Mouse (Mus musculus) myocyte (in vitro differentiated cells): ENCODE measurements around the gene Tmem63c.

Source experiments
- E2F4 ChIP-seq: IDR thresholded peaks from one replicate; pipeline ENCODE4 v1.6.1; 2011; ENCODE audit warnings: mild to moderate bottlenecking, control low read depth, moderate library complexity; ENCODE audit not compliant: insufficient read depth
- MYOD1 ChIP-seq, 3 experiments: IDR thresholded peaks; one replicate each; pipeline ENCODE4 v1.6.1; 2011; ENCODE audit warnings: control low read depth in 2 of 3, low read depth in 2 of 3, mild to moderate bottlenecking in 2 of 3, moderate library complexity in 1 of 3; ENCODE audit not compliant: insufficient read length in 2 of 3, control insufficient read depth in 1 of 3
- POLR2A ChIP-seq: IDR thresholded peaks from one replicate; pipeline ENCODE4 v1.6.1; 2011; ENCODE audit warnings: low read depth, mild to moderate bottlenecking, control low read depth, moderate library complexity; ENCODE audit not compliant: insufficient read length
- POLR2AphosphoS2 ChIP-seq: IDR thresholded peaks from one replicate; pipeline ENCODE4 v1.6.1; 2011; ENCODE audit warnings: low read depth, control low read depth; ENCODE audit not compliant: insufficient read length
- REST ChIP-seq: IDR thresholded peaks from one replicate; pipeline ENCODE4 v1.6.1; 2011; ENCODE audit warnings: mild to moderate bottlenecking, control low read depth, moderate library complexity; ENCODE audit not compliant: insufficient read depth, insufficient read length
- SRF ChIP-seq: IDR thresholded peaks from one replicate; pipeline ENCODE4 v1.6.1; 2011; ENCODE audit warnings: low read depth; ENCODE audit not compliant: control insufficient read depth, insufficient read length
- USF1 ChIP-seq: IDR thresholded peaks from one replicate; pipeline ENCODE4 v1.6.1; 2011; ENCODE audit warnings: low read depth, mild to moderate bottlenecking, control low read depth, moderate library complexity

DNA sequence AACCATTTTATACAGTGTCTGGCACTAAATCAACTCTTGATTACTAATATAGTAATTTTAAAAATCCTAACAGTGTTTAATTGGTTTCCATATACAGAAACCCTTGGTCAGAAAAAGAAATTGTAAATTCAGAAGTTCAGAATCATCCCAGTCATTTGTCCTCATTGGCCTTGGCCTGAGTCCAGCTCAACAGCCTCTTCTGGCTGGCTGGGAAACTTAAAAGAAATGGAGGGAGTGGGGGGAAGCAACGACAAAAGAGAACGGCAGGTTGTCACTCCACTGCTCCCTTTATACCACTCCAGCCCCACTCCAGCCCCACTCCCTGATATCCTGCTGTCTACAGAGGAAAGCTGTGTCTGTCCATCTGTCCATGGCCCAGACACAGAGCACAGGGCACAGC lies 110.0 kb downstream of the Tmem63c start:
- TF ChIP-seq SRF (no peak), MYOD1 (IDR thresholded peaks at IDR 0.05; ENCODE audit: control insufficient read depth in 1 of 3, insufficient read length in 2 of 3, low read depth in 2 of 3) (no peak), POLR2A (no peak), USF1 (no peak), POLR2AphosphoS2 (no peak), REST (no peak), E2F4 (no peak)
